Mouse (Mus musculus): ENCODE measurements around the gene Vars.

DNA sequence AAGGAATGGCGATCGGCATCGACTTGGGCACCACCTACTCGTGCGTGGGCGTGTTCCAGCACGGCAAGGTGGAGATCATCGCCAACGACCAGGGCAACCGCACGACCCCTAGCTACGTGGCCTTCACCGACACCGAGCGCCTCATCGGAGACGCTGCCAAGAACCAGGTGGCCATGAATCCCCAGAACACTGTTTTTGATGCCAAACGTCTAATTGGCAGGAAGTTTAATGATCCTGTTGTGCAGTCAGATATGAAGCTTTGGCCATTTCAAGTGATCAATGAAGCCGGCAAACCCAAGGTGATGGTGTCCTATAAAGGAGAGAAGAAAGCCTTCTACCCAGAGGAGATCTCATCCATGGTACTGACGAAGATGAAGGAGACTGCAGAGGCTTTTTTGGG is 23.8 kb upstream of the Vars start:
- no peak for TF ChIP-seq POLR2AphosphoS2 (IDR thresholded peaks at IDR 0.05; ENCODE audit: insufficient read length, low read depth)
- TF ChIP-seq POLR2A (IDR thresholded peaks at IDR 0.05; ENCODE audit: insufficient read length, low read depth) = no peak

Measured in myocyte (in vitro differentiated cells).